17 mouse cellular contexts compared by ENCODE assay signal in the genomic region with DNA sequence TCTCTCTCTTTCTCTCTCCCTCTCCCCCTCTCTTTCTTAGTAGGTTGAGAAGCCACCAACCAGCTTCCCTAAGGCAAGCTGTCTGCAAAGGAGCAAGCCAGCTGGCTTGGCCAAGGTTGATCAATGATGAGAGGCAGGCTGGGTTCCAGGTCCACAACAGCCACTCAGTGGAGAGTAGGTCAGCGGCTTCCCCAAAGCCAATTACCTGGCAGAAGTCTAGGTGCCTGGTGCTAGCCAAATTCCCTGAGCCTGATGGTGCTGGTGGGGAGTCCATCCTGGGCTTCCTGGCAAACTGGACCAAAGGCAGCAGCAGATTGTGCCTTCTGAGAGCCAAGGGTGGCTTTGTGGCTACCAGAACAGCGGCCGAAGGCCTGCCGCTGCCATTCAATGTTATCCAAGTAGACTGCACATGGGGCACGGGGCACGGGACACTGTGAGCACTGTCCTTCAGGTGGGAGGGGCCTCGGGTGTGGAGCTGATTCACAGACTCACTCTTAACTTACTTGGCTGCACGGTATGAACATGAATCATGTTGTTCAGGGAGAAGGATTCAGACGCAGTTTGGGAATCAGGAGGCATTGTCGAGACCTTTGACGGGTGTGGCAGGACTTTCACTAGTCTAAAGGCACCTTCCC.
DNase-seq lines count a peak whose midpoint lies in the region; ATAC-seq lines count a peak whose summit lies in the region.
"Had no signal": no experiment of that assay in that cellular context is flagged by ENCODE, and none has a peak within 500 bp of the region (broad histone marks: within the 10 kb centered on the region; RNA-seq: fewer than 3 reads in every experiment).

No protein-coding gene starts in this region.

- H3K4me3 ChIP-seq in hindbrain, embryonic 16.5 days (ENCODE audit: low read length): no peak overlapping the region
- H3K4me3 ChIP-seq in hindbrain, embryonic 12.5 days: no peak overlapping the region
- H3K4me3 ChIP-seq: heart, embryonic 10.5 days; hindbrain, embryonic 13.5 days; layer of hippocampus, adult 2 months; megakaryocyte, embryonic 14.5 days; myocyte; stomach, embryonic 15.5 days had no signal

- H3K9me3 ChIP-seq in hindbrain, embryonic 16.5 days (ENCODE audit: control insufficient read depth, low read length): no peaks in the 10 kb centered on the region
- H3K9me3 ChIP-seq in hindbrain, embryonic 12.5 days (replicated peaks): no peaks in the 10 kb centered on the region
- H3K9me3 ChIP-seq: heart, embryonic 10.5 days; hindbrain, embryonic 13.5 days; stomach, embryonic 15.5 days had no signal

- H3K4me1 ChIP-seq in hindbrain, embryonic 16.5 days (ENCODE audit: control insufficient read depth, insufficient read depth, low read depth, low read length): peaks cover 4% of the 10 kb centered on the region; the same call in 1 of the 2 replicates
- peaks cover 20% of the 10 kb centered on the region for H3K4me1 ChIP-seq in hindbrain, embryonic 12.5 days
- H3K4me1 ChIP-seq: megakaryocyte, embryonic 14.5 days; stomach, embryonic 15.5 days had no signal

- H3K27me3 ChIP-seq in hindbrain, embryonic 16.5 days (replicated peaks; ENCODE audit: control insufficient read depth, insufficient read depth, low read length): no peaks in the 10 kb centered on the region
- no peaks in the 10 kb centered on the region; the same call in 1 of the 2 replicates for H3K27me3 ChIP-seq in hindbrain, embryonic 12.5 days
- H3K27me3 ChIP-seq: hindbrain, embryonic 13.5 days; megakaryocyte, embryonic 14.5 days; stomach, embryonic 15.5 days had no signal

- H3K9ac ChIP-seq in hindbrain, embryonic 16.5 days (ENCODE audit: low read depth, low read length): no peak overlapping the region
- no peak overlapping the region for H3K9ac ChIP-seq in hindbrain, embryonic 12.5 days
- H3K9ac ChIP-seq: hindbrain, embryonic 13.5 days; lung, embryonic 14.5 days; stomach, embryonic 15.5 days had no signal

- no peaks in the 10 kb centered on the region for H3K36me3 ChIP-seq in hindbrain, embryonic 16.5 days (ENCODE audit: control insufficient read depth, insufficient read depth, low read length)
- no peaks in the 10 kb centered on the region for H3K36me3 ChIP-seq in hindbrain, embryonic 12.5 days
- H3K36me3 ChIP-seq: hindbrain, embryonic 13.5 days; stomach, embryonic 15.5 days had no signal

- 89% methylated on average over 11 of the region's 11 CpGs for WGBS in hindbrain, embryonic 16.5 days
- WGBS in hindbrain, embryonic 12.5 days: 89% methylated on average over 11 of the region's 11 CpGs

- peak; percentile 84 to 87 for DNase-seq in adrenal gland, adult (ENCODE audit: inconsistent age in 2 of 2, low spot score in 1 of 2)
- DNase-seq in adrenal gland, postnatal 36 days: peak; percentile 80 to 83
- peak; percentile 96 to 97 for DNase-seq in cerebellum, postnatal 10 days
- no peak for DNase-seq in frontal cortex, postnatal 25 days (ENCODE audit: low spot score in 2 of 2)
- DNase-seq: kidney, adult 9 months; lung, embryonic 14.5 days; thymus, postnatal 36 days had no signal

- no peak overlapping the region for H3K27ac ChIP-seq in hindbrain, embryonic 16.5 days (ENCODE audit: low read depth, low read length)
- H3K27ac ChIP-seq in hindbrain, embryonic 12.5 days: no peak overlapping the region
- H3K27ac ChIP-seq: heart, embryonic 10.5 days; hindbrain, embryonic 13.5 days; layer of hippocampus, adult 2 months; stomach, embryonic 15.5 days had no signal

- ATAC-seq in hindbrain, embryonic 16.5 days: 0 out of 2 replicates have a peak, but pooled peaks have one; percentile 45
- ATAC-seq in hindbrain, embryonic 12.5 days (ENCODE audit: low FRiP score): no peak
- ATAC-seq in frontal cortex, adult (ENCODE audit: low TSS enrichment): no peak
- ATAC-seq: CD4-positive, CD25-positive, alpha-beta regulatory T cell, adult 4 months had no signal

- H3K4me2 ChIP-seq in hindbrain, embryonic 16.5 days (ENCODE audit: low read length): no peak overlapping the region
- no peak overlapping the region for H3K4me2 ChIP-seq in hindbrain, embryonic 12.5 days (replicated peaks)
- H3K4me2 ChIP-seq: hindbrain, embryonic 13.5 days; lung, embryonic 14.5 days; stomach, embryonic 15.5 days had no signal

Comparison
In these comparisons a context has a peak if more than half of its experiments do, and no peak if none do; other contexts are left out.
1. DNase-seq: peak in adrenal gland, adult (2 of 2), adrenal gland, postnatal 36 days (2 of 2) and cerebellum, postnatal 10 days (2 of 2); none in frontal cortex, postnatal 25 days (0 of 2).